Mouse (Mus musculus) hindbrain, embryonic 12.5 days (tissue): ENCODE measurements around the gene Olfr286. TPM values are rescaled to one million over a fixed set of nuclear protein-coding genes. Genes with fewer than 3 reads are reported as not detected.

ENCODE experiments used
- ATAC-seq: fragments of 200-750 bp; cut with Nextera tagmentation; 2 replicates; pipeline ENCODE4 v1.8.0; 2017; ENCODE audit warnings: moderate TSS enrichment; ENCODE audit not compliant: low FRiP score
- H3K27ac ChIP-seq: fragments of 300-500 bp; sonication (generic); 2 replicates; pipeline ENCODE4 v1.5.1; 2016; ENCODE audit warnings: mild to moderate bottlenecking
- H3K27me3 ChIP-seq: fragments of 300-500 bp; sonication (generic); 2 replicates; pipeline ENCODE4 v1.6.1; 2016; ENCODE audit warnings: mild to moderate bottlenecking
- H3K36me3 ChIP-seq: fragments of 300-500 bp; sonication (generic); 2 replicates; pipeline ENCODE4 v1.6.1; 2016; ENCODE audit warnings: mild to moderate bottlenecking
- H3K4me1 ChIP-seq: fragments of 300-500 bp; sonication (generic); 2 replicates; pipeline ENCODE4 v1.6.1; 2016
- H3K4me2 ChIP-seq: fragments of 300-500 bp; sonication (generic); replicated peaks from 2 replicates; pipeline ENCODE4 v1.6.1; 2016; ENCODE audit warnings: mild to moderate bottlenecking
- H3K4me3 ChIP-seq: fragments of 300-500 bp; sonication (generic); 2 replicates; pipeline ENCODE4 v1.5.1; 2016; ENCODE audit warnings: mild to moderate bottlenecking
- H3K9ac ChIP-seq: fragments of 300-500 bp; sonication (generic); 2 replicates; pipeline ENCODE4 v1.6.1; 2016; ENCODE audit warnings: mild to moderate bottlenecking, moderate library complexity
- H3K9me3 ChIP-seq: fragments of 300-500 bp; sonication (generic); replicated peaks from 2 replicates; pipeline ENCODE4 v1.6.1; 2016; ENCODE audit warnings: mild to moderate bottlenecking
- WGBS: fragments of 180-500 bp; shearing (Covaris S2); methylation state at CpG from one replicate; pipeline ENCODE4 v1.1.7; 2016; 5-methylcytosine and 5-hydroxymethylcytosine counted together
- polyA plus RNA-seq: library from polyadenylated mRNA; unstranded; fragments of >200 nt; fragmentation: Nextera tagmentation; extraction: Ambion mirVana; gene quantifications from 2 replicates; pipeline ENCODE4 v1.2.1, GENCODE M21; 2016

Olfr286 gene
- polyA plus RNA-seq, 1 experiment from 2014 or later = not detected

DNA sequence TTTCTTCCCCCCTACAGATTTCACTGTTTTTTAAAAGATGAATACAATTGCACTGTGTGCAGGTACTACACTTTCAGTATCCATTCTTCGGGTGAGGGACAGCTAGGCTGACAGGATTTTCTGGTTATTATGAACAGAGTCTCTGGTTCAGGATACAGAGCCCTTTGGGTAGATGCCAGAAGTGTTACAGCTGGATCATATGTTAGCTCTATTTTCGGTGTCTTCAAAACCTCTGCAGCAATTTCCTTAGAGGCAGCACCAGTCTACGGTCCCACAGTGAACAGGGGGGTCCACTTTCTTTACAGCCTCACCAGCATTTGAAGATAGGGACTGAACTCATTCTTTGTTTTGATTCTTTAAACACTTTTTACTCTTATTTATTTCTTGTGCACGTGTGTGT is 49.8 kb downstream of the Olfr286 start:
- no peak overlapping the region for H3K4me3 ChIP-seq
- WGBS = 86% methylated on average over 4 of the region's 4 CpGs
- H3K9ac ChIP-seq = no peak overlapping the region
- no peaks in the 10 kb centered on the region for H3K27me3 ChIP-seq
- H3K4me2 ChIP-seq = no peak overlapping the region
- H3K9me3 ChIP-seq = no peaks in the 10 kb centered on the region
- peaks cover 6% of the 10 kb centered on the region for H3K4me1 ChIP-seq
- no peaks in the 10 kb centered on the region for H3K36me3 ChIP-seq
- ATAC-seq = no peak
- no peak overlapping the region for H3K27ac ChIP-seq

- no peak overlapping the region for H3K27ac ChIP-seq
- peaks cover 6% of the 10 kb centered on the region for H3K4me1 ChIP-seq
- H3K27me3 ChIP-seq = no peaks in the 10 kb centered on the region
- H3K36me3 ChIP-seq = no peaks in the 10 kb centered on the region
- 0 out of 2 replicates have a peak, but pooled peaks have one; percentile 7 for ATAC-seq
- no peak overlapping the region for H3K4me2 ChIP-seq
- WGBS = 69% methylated on average over 12 of the region's 12 CpGs
- H3K9me3 ChIP-seq = no peaks in the 10 kb centered on the region
- no peak overlapping the region for H3K4me3 ChIP-seq
- H3K9ac ChIP-seq = no peak overlapping the region
Observed at GRCm38 (mm10) chr15:98181856-98182570, 52.2 kb downstream of the Olfr286 start.

GRCm38 (mm10) chr15:98181132-98181711 is 53.0 kb downstream of the Olfr286 start:
- peak overlapping the region; percentile 49 for H3K9ac ChIP-seq
- under 1% methylated on average over 30 of the region's 30 CpGs for WGBS
- peaks cover 6% of the 10 kb centered on the region for H3K4me1 ChIP-seq
- no peaks in the 10 kb centered on the region for H3K36me3 ChIP-seq
- H3K9me3 ChIP-seq = no peaks in the 10 kb centered on the region
- peak overlapping the region; percentile 50 for H3K4me3 ChIP-seq
- ATAC-seq = peak; percentile 99
- H3K27me3 ChIP-seq = no peaks in the 10 kb centered on the region
- H3K27ac ChIP-seq = peak overlapping the region; percentile 79
- peak overlapping the region; percentile 66 for H3K4me2 ChIP-seq

DNA sequence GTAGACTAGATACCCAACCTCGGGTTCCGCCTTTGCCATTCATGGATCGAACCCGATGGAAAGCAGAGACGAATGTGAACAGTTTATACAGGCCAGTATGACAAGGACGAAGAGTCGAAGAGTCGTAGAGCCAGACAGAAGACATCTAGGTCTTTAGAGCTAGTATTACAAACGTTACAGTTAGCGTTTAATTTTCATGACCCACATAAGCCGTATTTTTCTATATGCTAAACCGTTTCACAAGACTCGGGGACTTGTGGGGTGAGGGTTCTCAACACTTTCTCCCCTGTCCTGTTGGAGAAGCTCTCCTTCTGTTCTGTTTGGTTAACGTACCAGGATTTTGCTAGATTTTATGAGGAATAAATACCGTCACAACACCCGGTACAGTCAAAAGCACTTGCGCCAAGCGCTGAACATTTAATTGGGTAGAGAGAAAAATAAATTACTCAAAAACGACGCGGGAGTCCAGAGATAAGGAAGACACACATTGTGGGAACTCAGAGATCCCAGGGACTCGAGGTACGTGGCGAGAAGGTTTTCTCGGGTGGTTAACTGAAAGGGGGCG is 53.6 kb downstream of the Olfr286 start:
- H3K4me1 ChIP-seq = peaks cover 6% of the 10 kb centered on the region
- ATAC-seq = no peak
- WGBS = 3% methylated on average over 26 of the region's 26 CpGs
- peak overlapping the region; percentile 66 for H3K4me2 ChIP-seq
- H3K9ac ChIP-seq = peak overlapping the region; percentile 49
- peak overlapping the region; percentile 79 for H3K27ac ChIP-seq
- no peaks in the 10 kb centered on the region for H3K9me3 ChIP-seq
- no peaks in the 10 kb centered on the region for H3K27me3 ChIP-seq
- H3K36me3 ChIP-seq = no peaks in the 10 kb centered on the region
- peak overlapping the region; percentile 50 for H3K4me3 ChIP-seq

DNA sequence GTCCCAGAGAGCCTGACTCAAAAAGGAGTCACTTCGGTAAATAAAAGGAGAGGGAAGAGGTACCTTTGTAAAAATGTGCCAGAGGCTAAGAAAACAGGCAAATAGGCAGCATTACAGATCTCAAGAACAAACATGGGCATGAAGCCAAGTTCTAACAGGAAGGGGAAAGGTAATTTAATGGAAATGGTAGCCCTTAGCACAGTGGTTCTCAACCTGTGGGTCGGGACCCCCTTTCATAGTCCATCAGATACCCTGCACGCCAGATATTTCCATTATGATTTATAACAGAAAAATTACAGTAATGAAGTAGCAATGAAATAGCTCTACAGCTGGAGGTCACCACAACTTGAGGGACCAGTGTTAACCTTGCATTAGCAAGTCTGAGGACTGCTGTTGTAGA is 56.9 kb downstream of the Olfr286 start:
- Histone ChIP-seq H3K4me2 (no peak overlapping the region), H3K27ac (no peak overlapping the region), H3K4me1 (peaks cover 9% of the 10 kb centered on the region), H3K36me3 (no peaks in the 10 kb centered on the region), H3K9me3 (no peaks in the 10 kb centered on the region), H3K27me3 (peaks cover 6% of the 10 kb centered on the region), H3K4me3 (no peak overlapping the region), H3K9ac (no peak overlapping the region)
- no peak for ATAC-seq
- WGBS = 79% methylated on average over 3 of the region's 3 CpGs

Other genes starting within 250 kb of the Olfr286 start
- gene Col2a1, start 229.8 kb downstream of the Olfr286 start, polyA plus RNA-seq = 459 and 487 TPM in 2 replicates
- 53.4 TPM in 2 replicates for gene Pfkm, start 141.9 kb downstream of the Olfr286 start, polyA plus RNA-seq
- 38.7 and 39.1 TPM in 2 replicates for gene Senp1, start 140.7 kb downstream of the Olfr286 start, polyA plus RNA-seq
- gene Asb8, start 68.8 kb downstream of the Olfr286 start, polyA plus RNA-seq = 45.1 and 49.3 TPM in 2 replicates
- gene Ccdc184, start 67.3 kb downstream of the Olfr286 start, polyA plus RNA-seq = 24.7 and 26.7 TPM in 2 replicates
- not detected in 2 replicates for gene Olfr288, start 38.9 kb downstream of the Olfr286 start, polyA plus RNA-seq
- gene Gm44579, start 13.5 kb downstream of the Olfr286 start, polyA plus RNA-seq = not detected in 2 replicates
- not detected in 2 replicates for gene Olfr287, start 13.4 kb downstream of the Olfr286 start, polyA plus RNA-seq
- gene H1fnt, start 22.8 kb upstream of the Olfr286 start, polyA plus RNA-seq = not detected in 2 replicates
- gene Zfp641, start 61.7 kb upstream of the Olfr286 start, polyA plus RNA-seq = 3.0 and 3.7 TPM in 2 replicates
- gene Olfr285, start 82.9 kb upstream of the Olfr286 start, polyA plus RNA-seq = not detected in 2 replicates
- not detected in 2 replicates for gene Olfr284, start 106.5 kb upstream of the Olfr286 start, polyA plus RNA-seq
- gene Olfr283, start 146.5 kb upstream of the Olfr286 start, polyA plus RNA-seq = not detected in 2 replicates
- gene Olfr282, start 196.8 kb upstream of the Olfr286 start, polyA plus RNA-seq = not detected in 2 replicates
- not detected in 2 replicates for gene Olfr281, start 218.1 kb upstream of the Olfr286 start, polyA plus RNA-seq
- not detected in 2 replicates for gene OR5BS1P, start 235.4 kb upstream of the Olfr286 start, polyA plus RNA-seq
- not detected in 2 replicates for gene Lalba, start 248.3 kb upstream of the Olfr286 start, polyA plus RNA-seq